Mouse (Mus musculus) inflammation-experienced regulatory T-cells, adult 16 weeks (primary cell): ENCODE results near the gene Gm5930. TPM values are rescaled to one million over a fixed set of nuclear protein-coding genes. Genes with fewer than 3 reads are reported as not detected.

ENCODE experiments used
- polyA plus RNA-seq: library from polyadenylated mRNA; unstranded; fragments of 100-300 nt; shearing (Covaris generic); gene quantifications from one replicate; pipeline ENCODE4 v1.2.1, GENCODE M21; 2017

The Gm5930 gene
- polyA plus RNA-seq, result not detected

GRCm38 (mm10) chr14:44338484-44338883, at the start of gene Gm5930:
Gene Gm5930 (minus strand): TSS chr14:44338584.

DNA sequence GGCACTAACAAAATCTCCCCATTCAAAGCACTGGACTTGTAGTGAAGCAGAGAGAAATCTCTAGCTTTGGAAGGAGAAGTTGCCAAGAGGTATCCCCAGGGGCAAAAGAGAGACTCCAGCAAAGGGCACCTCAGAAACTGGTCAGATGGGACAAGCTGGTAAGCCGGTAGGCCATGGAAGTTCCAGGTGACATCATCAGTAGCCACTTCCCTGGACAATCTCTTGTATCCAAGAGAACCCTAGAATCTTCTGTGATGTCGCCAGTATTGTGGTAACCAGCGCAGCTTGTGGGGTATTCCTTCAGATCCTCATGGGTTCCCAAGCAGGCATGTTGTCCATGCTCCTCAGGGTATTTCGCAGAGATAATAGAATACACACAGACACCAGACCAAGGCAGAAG, 26.7 kb upstream of the Gm5930 start, which contains the start of gene Gm8229:
Gene Gm8229 (plus strand): TSS at position 301 of the 400 bp plus-strand sequence.

GRCm38 (mm10) chr14:44285280-44285679, 53.1 kb downstream of the Gm5930 start, which contains the start of gene Gm8220:
Gene Gm8220 (plus strand): TSS chr14:44285580.

Other genes starting within 250 kb of the Gm5930 start
- gene Ear2, start 235.9 kb downstream of the Gm5930 start, polyA plus RNA-seq, result 2.2 TPM
- not detected for gene Gm3327, start 214.7 kb downstream of the Gm5930 start, polyA plus RNA-seq
- not detected for gene Gm8212, start 140.9 kb downstream of the Gm5930 start, polyA plus RNA-seq
- gene 4930503E14Rik, start 125.3 kb downstream of the Gm5930 start, polyA plus RNA-seq, result not detected
- not detected for gene Gm8220, start 53.0 kb downstream of the Gm5930 start, polyA plus RNA-seq
- gene Gm8229, start 26.8 kb upstream of the Gm5930 start, polyA plus RNA-seq, result not detected
- gene Gm3371, start 72.1 kb upstream of the Gm5930 start, polyA plus RNA-seq, result not detected
- not detected for gene Gm8232, start 95.1 kb upstream of the Gm5930 start, polyA plus RNA-seq
- gene BC061237, start 153.9 kb upstream of the Gm5930 start, polyA plus RNA-seq, result not detected
- not detected for gene Gm17093, start 179.7 kb upstream of the Gm5930 start, polyA plus RNA-seq
- not detected for gene Gm8247, start 244.6 kb upstream of the Gm5930 start, polyA plus RNA-seq